Mouse (Mus musculus): ENCODE data around the gene Neu3. TPM values are rescaled to one million over a fixed set of nuclear protein-coding genes. Genes with fewer than 3 reads are reported as not detected.

Gene Neu3
- polyA plus RNA-seq, 1 experiment from 2014 or later = 2.9 TPM

DNA sequence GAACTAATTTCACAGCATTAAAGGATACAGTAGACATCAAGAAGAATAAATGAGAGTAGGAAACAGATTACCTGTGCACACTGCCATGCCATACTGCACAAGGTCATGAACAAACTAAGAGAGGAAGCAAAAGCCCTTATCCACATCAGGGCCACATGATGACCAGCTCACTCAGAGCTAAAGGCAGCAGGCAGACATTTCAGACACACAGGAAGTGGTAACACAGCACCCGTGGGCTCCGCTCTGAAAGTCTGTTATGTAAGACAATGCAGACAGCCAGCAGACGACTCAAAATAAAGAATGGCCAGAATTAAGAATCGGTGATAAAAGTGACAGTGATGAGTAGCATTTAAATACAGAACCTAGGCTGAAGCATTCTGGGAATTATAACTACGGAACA lies 46.8 kb downstream of the Neu3 start:
- no peak overlapping the region for H3K9ac ChIP-seq (replicated peaks)
- TF ChIP-seq EP300 (IDR thresholded peaks at IDR 0.05; ENCODE audit: low read depth) (no peak), CTCF (IDR thresholded peaks at IDR 0.05; ENCODE audit: low read depth) (no peak)
- H3K9me3 ChIP-seq (ENCODE audit: low read length) = no peaks in the 10 kb centered on the region
- no peaks in the 10 kb centered on the region for H3K4me1 ChIP-seq (ENCODE audit: insufficient read depth)
- no peak overlapping the region for H3K4me3 ChIP-seq (ENCODE audit: low read depth, low read length)
- no peaks in the 10 kb centered on the region for H3K27me3 ChIP-seq (ENCODE audit: insufficient read depth, low read length)
- no peak for DNase-seq
- no peak overlapping the region for H3K27ac ChIP-seq (ENCODE audit: low read depth)
- WGBS (ENCODE audit: insufficient replicate concordance) = 39% methylated on average over 5 of the region's 5 CpGs
- no peak for ATAC-seq
- H3K4me2 ChIP-seq (ENCODE audit: low read depth, low read length) = no peak overlapping the region
- H3K36me3 ChIP-seq (replicated peaks; ENCODE audit: insufficient read depth, low read length) = no peaks in the 10 kb centered on the region

DNA sequence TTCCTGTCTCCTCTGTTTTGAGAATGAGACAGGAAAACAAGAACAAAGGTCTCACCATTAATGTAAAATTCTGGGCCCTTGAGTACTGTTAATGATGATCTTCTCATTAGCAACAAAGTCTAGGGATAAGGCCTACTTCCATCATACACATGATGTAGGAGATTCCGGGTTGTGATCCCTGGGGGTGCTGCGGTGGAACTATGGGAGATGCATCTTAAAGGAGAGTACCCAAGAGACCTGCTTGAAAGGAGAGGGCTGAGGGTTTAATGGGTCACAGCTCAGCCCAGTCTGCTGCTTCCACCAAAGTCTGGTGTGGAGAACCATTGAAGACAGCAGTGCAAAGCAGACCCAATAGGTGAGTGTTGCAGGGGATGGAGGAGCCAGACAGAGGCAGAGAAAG lies 65.0 kb downstream of the Neu3 start, which contains the start of gene Olfr521:
Gene Olfr521, plus strand, starts transcription at position 301 of the 400 bp plus-strand sequence.
- Histone ChIP-seq H3K36me3 (replicated peaks; ENCODE audit: insufficient read depth, low read length) (no peaks in the 10 kb centered on the region), H3K27ac (ENCODE audit: low read depth) (no peak within 1 kb of the TSS), H3K9ac (replicated peaks) (no peak within 1 kb of the TSS), H3K4me1 (ENCODE audit: insufficient read depth) (no peaks in the 10 kb centered on the region), H3K4me2 (ENCODE audit: low read depth, low read length) (no peak within 1 kb of the TSS), H3K9me3 (ENCODE audit: low read length) (peaks cover 9% of the 10 kb centered on the region), H3K4me3 (ENCODE audit: low read depth, low read length) (no peak within 1 kb of the TSS), H3K27me3 (ENCODE audit: insufficient read depth, low read length) (no peaks in the 10 kb centered on the region)
- ATAC-seq (no peak), DNase-seq (no peak)
- 83% methylated on average over 2 of the region's 2 CpGs for WGBS (ENCODE audit: insufficient replicate concordance)
- TF ChIP-seq CTCF (IDR thresholded peaks at IDR 0.05; ENCODE audit: low read depth) (no peak), EP300 (IDR thresholded peaks at IDR 0.05; ENCODE audit: low read depth) (no peak)

Other genes with a start within 250 kb of the Neu3 start
- 0.55 and 0.66 TPM in 2 replicates for gene Tpbgl, start 201.3 kb downstream of the Neu3 start, polyA plus RNA-seq (2015; fragmentation: Nextera tagmentation; extraction: Ambion mirVana)
- 0.68 and 0.73 TPM in 2 replicates for gene Slco2b1, start 117.1 kb downstream of the Neu3 start, polyA plus RNA-seq (2015; fragmentation: Nextera tagmentation; extraction: Ambion mirVana)
- gene Olfr520, start 98.1 kb downstream of the Neu3 start, polyA plus RNA-seq (2015; fragmentation: Nextera tagmentation; extraction: Ambion mirVana) = not detected in 2 replicates
- not detected in 2 replicates for gene Olfr521, start 64.9 kb downstream of the Neu3 start, polyA plus RNA-seq (2015; fragmentation: Nextera tagmentation; extraction: Ambion mirVana)
- 0.04 and 0.07 TPM in 2 replicates for gene Xrra1, start 30.7 kb upstream of the Neu3 start, polyA plus RNA-seq (2015; fragmentation: Nextera tagmentation; extraction: Ambion mirVana)
- 156 and 165 TPM in 2 replicates for gene Spcs2, start 35.0 kb upstream of the Neu3 start, polyA plus RNA-seq (2015; fragmentation: Nextera tagmentation; extraction: Ambion mirVana)
- gene Rnf169, start 152.0 kb upstream of the Neu3 start, polyA plus RNA-seq (2015; fragmentation: Nextera tagmentation; extraction: Ambion mirVana) = 2.5 and 2.8 TPM in 2 replicates
- gene Chrdl2, start 177.8 kb upstream of the Neu3 start, polyA plus RNA-seq (2015; fragmentation: Nextera tagmentation; extraction: Ambion mirVana) = not detected in 2 replicates

Data from liver, postnatal 0 days (tissue).